Mouse (Mus musculus): ENCODE measurements at regions not wholly inside any gene's neighbourhood (a gene's known extent, or its start where the extent isn't known, plus 50 kb on each side); places are given as distances from the start of the nearest gene placed in this dataset.

DNA sequence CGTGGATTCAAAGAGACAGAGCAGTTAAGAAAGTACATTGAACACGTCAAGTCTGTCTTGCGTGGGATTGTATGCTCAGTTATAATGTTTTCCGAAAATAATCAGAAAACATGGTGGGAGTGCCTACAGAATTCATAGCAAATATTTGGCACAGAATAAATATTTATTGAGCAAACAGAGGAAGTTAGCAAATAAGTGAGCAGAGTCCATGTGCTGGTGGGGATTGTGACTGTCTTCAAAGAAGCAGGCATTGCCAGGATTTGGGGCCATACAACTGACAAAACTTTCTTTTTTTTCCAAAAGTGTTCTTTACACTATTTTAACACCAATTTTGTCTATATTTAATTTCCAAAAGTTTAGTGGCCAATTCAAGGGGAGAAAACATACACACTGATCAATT is 1729.8 kb downstream of the AI429214 start:
- DNase-seq (ENCODE audit: low spot score in 2 of 2), result no peak

DNA sequence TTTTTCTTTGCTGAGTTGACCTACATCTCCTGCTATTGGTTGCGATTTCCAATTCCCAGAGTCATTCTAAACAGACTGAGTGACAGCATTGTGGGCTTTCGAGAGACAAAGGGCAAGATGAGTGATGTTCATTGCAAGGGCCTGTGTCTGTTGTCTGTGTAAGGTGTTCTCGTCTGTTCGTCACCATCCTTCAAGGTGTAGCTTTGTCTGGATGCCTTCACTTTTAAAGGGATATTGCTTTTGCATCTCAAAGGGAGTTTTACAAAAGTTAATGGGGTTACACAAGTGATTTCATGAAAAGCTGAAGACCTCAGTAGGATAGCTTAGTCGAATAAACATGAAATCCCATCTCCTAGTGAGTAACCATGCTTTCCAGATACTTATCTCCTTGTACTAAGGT is 1731.9 kb downstream of the AI429214 start:
- DNase-seq (ENCODE audit: low spot score in 2 of 2), result no peak

- DNase-seq (ENCODE audit: low spot score in 2 of 2), result no peak
These were observed 1753.7 kb downstream of the AI429214 start for GRCm38 (mm10) chr8:38747134-38747533.

DNA sequence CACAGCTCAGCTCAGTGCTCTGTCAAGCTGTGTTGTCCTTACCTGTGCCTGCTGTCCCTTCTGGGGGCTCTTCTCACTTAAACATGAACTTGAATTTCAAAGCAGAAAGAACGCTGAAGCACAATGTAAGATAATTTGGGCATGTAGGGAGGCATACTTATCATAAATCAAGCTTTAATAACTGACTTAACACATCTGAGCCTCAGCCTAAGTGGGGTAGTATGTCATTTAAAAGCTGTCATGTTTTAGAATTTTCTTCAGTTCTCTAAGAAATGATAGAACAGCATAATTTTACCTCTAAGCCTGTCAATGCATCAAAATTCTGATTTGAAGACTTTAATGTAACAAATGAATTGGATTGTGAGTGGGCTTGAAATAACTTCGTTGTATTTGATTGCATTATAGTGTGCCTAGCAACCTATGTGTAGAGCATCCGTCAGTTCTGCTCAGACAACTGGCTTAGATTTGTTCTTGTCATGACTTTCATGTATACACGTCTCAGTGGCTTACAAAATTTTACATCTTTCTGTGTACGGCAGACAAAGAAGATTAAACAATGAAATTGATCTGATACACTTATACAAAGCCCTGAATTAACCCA is 1773.3 kb downstream of the AI429214 start:
- no peak for DNase-seq (ENCODE audit: low spot score in 2 of 2)

- DNase-seq (ENCODE audit: low spot score in 2 of 2), result no peak
These were observed 1819.1 kb downstream of the AI429214 start for GRCm38 (mm10) chr8:38812482-38812881.

GRCm38 (mm10) chr8:38818163-38818562 is 1824.8 kb downstream of the AI429214 start:
- DNase-seq (ENCODE audit: low spot score in 2 of 2), result peak; percentile 38 to 39

DNA sequence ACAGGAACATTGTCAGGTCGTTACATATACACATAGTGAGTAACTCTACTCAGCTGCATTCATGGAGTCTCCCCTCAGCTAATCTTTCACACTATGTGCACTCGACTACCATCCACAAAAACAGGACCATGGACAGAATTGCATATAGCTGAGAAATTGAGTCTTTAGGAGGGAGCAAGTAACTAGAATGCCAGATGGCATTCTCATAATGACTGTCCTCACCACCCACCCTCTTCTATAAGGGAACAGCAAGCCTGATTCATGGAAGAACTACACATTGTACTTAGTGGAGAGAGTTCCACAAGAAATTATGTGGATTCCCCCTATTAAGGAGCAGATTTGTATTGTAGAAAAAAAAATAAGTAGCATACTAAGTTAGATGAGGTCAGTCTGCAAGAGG is 1813.4 kb upstream of the Adam24 start:
- DNase-seq (ENCODE audit: low spot score in 2 of 2), result peak; percentile 9 to 18

- no peak for DNase-seq (ENCODE audit: low spot score in 2 of 2)
These were observed 1807.5 kb upstream of the Adam24 start for GRCm38 (mm10) chr8:38867370-38867769.

Data from left cerebral cortex, adult 18-20 months (tissue).